Mouse (Mus musculus) midbrain, embryonic 12.5 days (tissue): Measurements from ENCODE around the gene Lhx8. TPM values are rescaled to one million over a fixed set of nuclear protein-coding genes. Genes with fewer than 3 reads are reported as not detected.
A peak's percentile ranks its signal among the peaks of the same experiment; 100 is the strongest.

Experiments
- ATAC-seq: fragments of 200-750 bp; cut with Nextera tagmentation; 2 replicates; pipeline ENCODE4 v1.8.0; 2017; ENCODE audit warnings: low read depth, moderate TSS enrichment, moderate library complexity; ENCODE audit not compliant: low FRiP score
- H3K27ac ChIP-seq: fragments of 300-500 bp; sonication (generic); replicated peaks from 2 replicates; pipeline ENCODE4 v1.5.1; 2016; ENCODE audit warnings: mild to moderate bottlenecking
- H3K27me3 ChIP-seq: fragments of 300-500 bp; sonication (generic); 2 replicates; pipeline ENCODE4 v1.6.1; 2016; ENCODE audit warnings: mild to moderate bottlenecking
- H3K36me3 ChIP-seq: fragments of 300-500 bp; sonication (generic); 2 replicates; pipeline ENCODE4 v1.6.1; 2016
- H3K4me1 ChIP-seq: fragments of 300-500 bp; sonication (generic); 2 replicates; pipeline ENCODE4 v1.6.1; 2016
- H3K4me2 ChIP-seq: fragments of 300-500 bp; sonication (generic); replicated peaks from 2 replicates; pipeline ENCODE4 v1.6.1; 2016; ENCODE audit warnings: mild to moderate bottlenecking, moderate library complexity
- H3K4me3 ChIP-seq: fragments of 300-500 bp; sonication (generic); 2 replicates; pipeline ENCODE4 v1.5.1; 2016; ENCODE audit warnings: mild to moderate bottlenecking
- H3K9ac ChIP-seq: fragments of 300-500 bp; sonication (generic); replicated peaks from 2 replicates; pipeline ENCODE4 v1.6.1; 2016; ENCODE audit warnings: mild to moderate bottlenecking, moderate library complexity
- H3K9me3 ChIP-seq: fragments of 300-500 bp; sonication (generic); 2 replicates; pipeline ENCODE4 v1.6.1; 2016; ENCODE audit warnings: mild to moderate bottlenecking
- WGBS: fragments of 180-500 bp; shearing (Covaris S2); methylation state at CpG from one replicate; pipeline ENCODE4 v1.1.7; 2016; 5-methylcytosine and 5-hydroxymethylcytosine counted together
- polyA plus RNA-seq: library from polyadenylated mRNA; unstranded; fragments of >200 nt; fragmentation: Nextera tagmentation; extraction: Ambion mirVana; gene quantifications from 2 replicates; pipeline ENCODE4 v1.2.1, GENCODE M21; 2016

The Lhx8 gene
- polyA plus RNA-seq, 1 experiment from 2014 or later = 0.50 TPM

GRCm38 (mm10) chr3:154332941-154333340, 2.5 kb upstream of the Lhx8 start:
- H3K27ac ChIP-seq = no peak overlapping the region
- peaks cover 91% of the 10 kb centered on the region for H3K27me3 ChIP-seq
- 1% methylated on average over 15 of the region's 15 CpGs for WGBS

GRCm38 (mm10) chr3:154332213-154332530, 1.7 kb upstream of the Lhx8 start:
- under 1% methylated on average over 20 of the region's 20 CpGs for WGBS
- no peak overlapping the region for H3K9ac ChIP-seq
- peak overlapping the region; percentile 10; the same call in 1 of the 2 replicates for H3K4me3 ChIP-seq

More at GRCm38 (mm10) chr3:154332941-154333340, 2.5 kb upstream of the Lhx8 start:
- Histone ChIP-seq H3K4me2 (no peak overlapping the region), H3K36me3 (no peaks in the 10 kb centered on the region), H3K9ac (no peak overlapping the region), H3K9me3 (no peaks in the 10 kb centered on the region), H3K4me1 (peaks cover 25% of the 10 kb centered on the region), H3K4me3 (no peak overlapping the region)
- ATAC-seq = no peak

GRCm38 (mm10) chr3:154331506-154332212, 1.2 kb upstream of the Lhx8 start:
- Histone ChIP-seq H3K4me2 (peak overlapping the region; percentile 26), H3K9me3 (no peaks in the 10 kb centered on the region), H3K36me3 (no peaks in the 10 kb centered on the region), H3K9ac (no peak overlapping the region), H3K27me3 (peaks cover 90% of the 10 kb centered on the region), H3K27ac (no peak overlapping the region), H3K4me1 (peaks cover 27% of the 10 kb centered on the region), H3K4me3 (peak overlapping the region; percentile 10; the same call in 1 of the 2 replicates)
- under 1% methylated on average over 21 of the region's 21 CpGs for WGBS
- ATAC-seq = no peak

More at GRCm38 (mm10) chr3:154332213-154332530, 1.7 kb upstream of the Lhx8 start:
- peaks cover 92% of the 10 kb centered on the region for H3K27me3 ChIP-seq
- ATAC-seq = no peak
- H3K4me2 ChIP-seq = peak overlapping the region; percentile 26
- no peak overlapping the region for H3K27ac ChIP-seq
- H3K36me3 ChIP-seq = no peaks in the 10 kb centered on the region
- H3K9me3 ChIP-seq = no peaks in the 10 kb centered on the region
- H3K4me1 ChIP-seq = peaks cover 27% of the 10 kb centered on the region

GRCm38 (mm10) chr3:154331003-154331340, 513 bp upstream of the Lhx8 start:
- no peak overlapping the region for H3K4me3 ChIP-seq
- peaks cover 88% of the 10 kb centered on the region for H3K27me3 ChIP-seq
- no peaks in the 10 kb centered on the region for H3K9me3 ChIP-seq
- ATAC-seq = no peak
- peaks cover 27% of the 10 kb centered on the region for H3K4me1 ChIP-seq
- H3K27ac ChIP-seq = no peak overlapping the region
- no peaks in the 10 kb centered on the region for H3K36me3 ChIP-seq
- 1% methylated on average over 10 of the region's 10 CpGs for WGBS
- H3K9ac ChIP-seq = no peak overlapping the region
- H3K4me2 ChIP-seq = no peak overlapping the region

- ATAC-seq = no peak
- WGBS = under 1% methylated on average over 54 of the region's 54 CpGs
- Histone ChIP-seq H3K27me3 (peaks cover 88% of the 10 kb centered on the region), H3K4me3 (peak overlapping the region; percentile 38), H3K27ac (no peak overlapping the region), H3K9ac (no peak overlapping the region), H3K4me2 (peak overlapping the region; percentile 63), H3K36me3 (no peaks in the 10 kb centered on the region), H3K4me1 (peaks cover 27% of the 10 kb centered on the region), H3K9me3 (no peaks in the 10 kb centered on the region)
These were observed 907 bp downstream of the Lhx8 start for GRCm38 (mm10) chr3:154329323-154330180.

- no peaks in the 10 kb centered on the region for H3K36me3 ChIP-seq
- no peaks in the 10 kb centered on the region for H3K9me3 ChIP-seq
- peak overlapping the region; percentile 63 for H3K4me2 ChIP-seq
- peak overlapping the region; percentile 38 for H3K4me3 ChIP-seq
- H3K4me1 ChIP-seq = peaks cover 27% of the 10 kb centered on the region
- WGBS = under 1% methylated on average over 22 of the region's 22 CpGs
- H3K9ac ChIP-seq = peak overlapping the region; percentile 46; the same call in 1 of the 2 replicates
- H3K27ac ChIP-seq = no peak overlapping the region
- no peak for ATAC-seq
- peaks cover 88% of the 10 kb centered on the region for H3K27me3 ChIP-seq
These were observed 1.6 kb downstream of the Lhx8 start for GRCm38 (mm10) chr3:154328721-154329322.

- ATAC-seq = peak; percentile 93
- under 1% methylated on average over 68 of the region's 86 CpGs for WGBS
These were observed 2.4 kb downstream of the Lhx8 start for GRCm38 (mm10) chr3:154327883-154328720.

GRCm38 (mm10) chr3:154327110-154327882, 3.2 kb downstream of the Lhx8 start:
- Histone ChIP-seq H3K27me3 (peaks cover 82% of the 10 kb centered on the region), H3K36me3 (no peaks in the 10 kb centered on the region), H3K9ac (no peak overlapping the region), H3K9me3 (no peaks in the 10 kb centered on the region), H3K4me1 (peaks cover 27% of the 10 kb centered on the region), H3K4me3 (peak overlapping the region; percentile 38), H3K27ac (no peak overlapping the region), H3K4me2 (peak overlapping the region; percentile 63)
- no peak; the same call in 1 of the 2 replicates for ATAC-seq
- WGBS = under 1% methylated on average over 13 of the region's 13 CpGs

More at GRCm38 (mm10) chr3:154327883-154328720, 2.4 kb downstream of the Lhx8 start:
- peak overlapping the region; percentile 46 for H3K9ac ChIP-seq
- no peak overlapping the region for H3K27ac ChIP-seq
- H3K4me3 ChIP-seq = peak overlapping the region; percentile 38
- no peaks in the 10 kb centered on the region for H3K36me3 ChIP-seq
- peak overlapping the region; percentile 63 for H3K4me2 ChIP-seq
- peaks cover 27% of the 10 kb centered on the region for H3K4me1 ChIP-seq
- H3K9me3 ChIP-seq = no peaks in the 10 kb centered on the region
- peaks cover 85% of the 10 kb centered on the region for H3K27me3 ChIP-seq

GRCm38 (mm10) chr3:154321921-154322574, 8.4 kb downstream of the Lhx8 start:
- no peaks in the 10 kb centered on the region for H3K9me3 ChIP-seq
- WGBS = 74% methylated on average over 13 of the region's 13 CpGs
- H3K27me3 ChIP-seq = peaks cover 46% of the 10 kb centered on the region
- H3K9ac ChIP-seq = no peak overlapping the region
- no peak overlapping the region for H3K27ac ChIP-seq
- no peak overlapping the region for H3K4me3 ChIP-seq
- no peak overlapping the region for H3K4me2 ChIP-seq
- no peaks in the 10 kb centered on the region for H3K4me1 ChIP-seq
- no peak for ATAC-seq
- H3K36me3 ChIP-seq = no peaks in the 10 kb centered on the region

- no peak overlapping the region for H3K27ac ChIP-seq
- peaks cover 10% of the 10 kb centered on the region for H3K27me3 ChIP-seq
- WGBS = 16% methylated on average over 5 of the region's 5 CpGs
- no peaks in the 10 kb centered on the region for H3K9me3 ChIP-seq
- no peaks in the 10 kb centered on the region for H3K4me1 ChIP-seq
- no peak overlapping the region for H3K4me2 ChIP-seq
- no peak; the same call in 1 of the 2 replicates for ATAC-seq
- H3K9ac ChIP-seq = no peak overlapping the region
- H3K4me3 ChIP-seq = no peak overlapping the region
- no peaks in the 10 kb centered on the region for H3K36me3 ChIP-seq
These were observed 12.7 kb downstream of the Lhx8 start for GRCm38 (mm10) chr3:154317651-154318248.
